Mouse (Mus musculus): ENCODE results near the gene Gm21833.
"Not testable (repeated sequence)": the region's sequence is repeated elsewhere in the genome, so short reads cannot be mapped to it uniquely, and the experiment has no call there.

The Gm21833 gene

DNA sequence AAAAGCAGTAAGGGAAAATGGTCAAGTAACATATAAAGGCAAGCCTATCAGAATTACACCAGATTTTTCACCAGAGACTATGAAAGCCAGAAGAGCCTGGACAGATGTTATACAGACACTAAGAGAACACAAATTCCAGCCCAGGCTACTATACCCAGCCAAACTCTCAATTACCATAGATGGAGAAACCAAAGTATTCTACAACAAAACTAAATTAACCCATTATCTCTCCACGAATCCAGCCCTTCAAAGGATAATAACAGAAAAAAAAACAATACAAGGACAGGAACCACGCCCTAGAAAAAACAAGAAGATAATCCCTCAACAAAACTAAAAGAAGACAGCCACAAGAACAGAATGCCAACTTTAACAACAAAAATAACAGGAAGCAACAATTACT lies at the start of gene Gm21833:
Gene Gm21833 (plus strand): TSS at position 301 of the 400 bp plus-strand sequence.
- DNase-seq (ENCODE audit: low spot score in 2 of 2) = not testable (repeated sequence)

DNA sequence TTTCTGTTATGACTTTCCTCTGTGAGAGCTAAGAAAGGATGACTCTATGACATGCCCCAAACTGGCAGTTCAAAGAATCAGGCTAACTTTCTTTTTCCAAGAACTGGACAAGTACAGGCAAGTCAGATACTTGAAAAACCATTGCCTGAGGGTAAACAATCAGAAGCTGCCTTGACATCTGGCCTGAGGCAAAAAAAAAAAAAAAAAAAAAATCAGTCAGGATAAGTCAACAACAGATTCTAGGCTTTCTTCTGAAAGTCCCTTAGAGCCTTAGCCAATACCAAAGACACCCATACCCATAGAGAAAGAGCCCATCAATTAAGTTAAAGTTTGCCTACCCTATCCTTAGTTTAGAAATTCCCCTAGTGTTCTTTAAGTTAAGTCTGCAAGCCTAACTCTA lies 38.7 kb upstream of the Gm21833 start:
- no peak for DNase-seq (ENCODE audit: low spot score in 2 of 2)

DNA sequence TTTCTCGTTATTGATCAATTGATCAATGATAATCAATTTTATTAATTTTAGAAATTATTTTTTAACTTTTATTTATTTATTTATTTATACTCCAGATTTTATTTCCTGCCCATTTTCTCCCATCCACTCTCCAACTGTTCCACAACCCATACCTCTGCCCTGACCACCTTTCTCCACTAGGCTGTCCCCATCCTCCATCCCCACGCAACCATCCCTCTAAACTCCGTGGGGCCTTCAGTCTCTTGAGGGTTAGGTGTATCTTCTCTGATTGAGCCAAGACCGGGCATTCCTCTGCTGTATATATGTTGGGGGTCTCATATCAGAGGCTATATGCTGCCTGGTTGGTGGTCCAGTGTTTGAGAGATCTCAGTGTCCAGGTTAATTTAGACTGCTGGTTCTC lies 31.7 kb upstream of the Gm21833 start:
- no peak for DNase-seq (ENCODE audit: low spot score in 2 of 2)

DNA sequence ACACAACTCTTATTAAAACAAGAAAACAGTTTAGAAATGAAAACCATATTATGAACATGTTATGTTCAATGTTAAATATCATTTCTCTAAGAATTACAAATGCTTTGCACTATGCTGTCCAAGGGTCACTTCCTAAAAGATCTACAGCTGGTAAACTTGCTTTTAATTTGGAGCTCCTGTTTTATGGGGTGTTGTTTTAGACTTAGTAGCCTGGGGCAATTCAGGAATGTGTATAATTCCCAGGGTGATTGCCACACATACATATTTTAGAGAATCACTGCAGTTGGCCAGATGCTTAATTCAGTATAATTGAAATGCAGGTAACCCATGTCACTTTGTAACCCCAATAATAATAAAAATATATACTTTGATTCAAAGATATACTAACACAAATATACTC lies 12.9 kb upstream of the Gm21833 start:
- no peak for DNase-seq (ENCODE audit: low spot score in 2 of 2)

DNA sequence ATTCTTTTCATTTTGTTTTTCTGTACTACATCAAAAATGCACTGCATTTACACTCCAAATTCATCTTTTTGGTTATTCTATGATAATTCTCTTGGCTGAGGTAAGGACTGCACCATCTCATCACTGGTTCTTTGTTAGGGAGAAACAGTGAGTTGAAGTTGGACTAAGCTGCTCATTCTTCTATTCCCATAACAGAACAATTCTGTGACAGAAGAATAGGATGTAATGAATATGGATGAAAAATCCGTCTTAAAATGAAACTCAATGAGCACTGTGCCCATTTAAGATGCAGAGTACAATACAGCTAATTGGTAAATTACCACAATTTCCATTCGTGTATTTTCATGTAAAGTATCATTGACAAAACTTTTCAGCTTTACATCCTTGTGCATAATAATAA lies 11.6 kb upstream of the Gm21833 start:
- no peak for DNase-seq (ENCODE audit: low spot score in 2 of 2)

DNA sequence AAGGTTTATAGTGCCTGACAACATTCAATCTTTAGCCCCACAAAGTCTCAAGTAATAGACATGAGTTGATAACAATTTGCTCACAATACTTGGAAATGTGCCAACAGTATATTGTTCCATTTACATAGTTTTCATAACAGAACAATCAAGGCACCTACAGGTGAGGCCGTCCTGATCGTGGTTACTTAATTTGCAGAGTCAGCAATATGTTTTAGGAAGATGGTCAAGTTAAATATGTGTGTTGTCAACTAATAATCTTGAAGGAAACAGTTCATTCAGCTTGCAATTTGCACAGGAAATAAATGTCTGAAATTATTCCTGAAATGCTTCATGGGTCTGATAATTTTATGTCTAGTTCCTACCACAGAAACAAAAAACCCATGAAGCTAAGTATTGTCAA lies 27.6 kb downstream of the Gm21833 start:
- DNase-seq (ENCODE audit: low spot score in 2 of 2) = no peak

DNA sequence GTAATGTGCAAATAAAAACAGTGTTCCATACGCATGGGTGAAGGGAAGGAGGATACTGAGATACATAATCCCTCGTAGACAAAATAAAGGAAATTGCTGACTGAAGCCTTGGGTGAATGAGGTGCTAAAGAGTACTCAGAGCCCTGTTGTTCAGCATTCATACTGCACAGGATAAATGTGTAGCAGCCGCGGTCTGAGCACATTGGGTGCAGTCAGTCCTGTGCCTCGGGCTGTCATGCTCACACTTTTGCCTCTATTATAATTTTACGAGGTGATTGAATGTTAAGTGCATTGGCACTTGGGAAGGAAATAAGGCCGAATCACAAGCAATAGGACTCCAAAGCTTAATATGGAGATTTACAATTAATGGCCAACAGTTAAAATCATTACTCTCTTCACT lies 36.4 kb downstream of the Gm21833 start:
- DNase-seq (ENCODE audit: low spot score in 2 of 2) = no peak
